Mouse (Mus musculus): Measurements from ENCODE around the gene Ccdc184. TPM values are rescaled to one million over a fixed set of nuclear protein-coding genes. Genes with fewer than 3 reads are reported as not detected.

Ccdc184 gene
- polyA plus RNA-seq, 1 experiment from 2014 or later, result 0.07 TPM

DNA sequence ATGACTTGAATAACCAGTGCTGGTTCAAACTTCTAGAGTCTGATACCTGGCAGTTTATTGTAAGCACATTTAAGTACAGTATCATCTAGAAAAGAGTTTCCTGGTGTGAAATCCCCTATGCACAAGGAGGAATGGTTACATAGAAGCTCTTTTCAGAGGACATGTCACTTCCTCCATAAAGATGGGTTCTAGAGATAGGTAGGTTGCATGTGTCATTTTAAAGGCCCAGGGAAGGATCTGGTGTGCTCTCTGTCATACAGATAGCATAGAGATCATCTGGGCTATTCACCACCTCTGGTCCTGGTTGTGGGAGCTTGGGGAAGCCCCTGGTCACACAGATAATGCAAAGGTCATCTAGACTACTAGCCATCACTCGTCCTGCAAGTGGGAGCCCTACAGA lies 9.7 kb upstream of the Ccdc184 start:
- DNase-seq (no peak), ATAC-seq (ENCODE audit: low read depth) (no peak)
- WGBS (ENCODE audit: insufficient replicate concordance), result 16% methylated on average over 1 of the region's 1 CpGs
- Histone ChIP-seq H3K27me3 (peaks cover 8% of the 10 kb centered on the region; the same call in 1 of the 2 replicates), H3K4me2 (no peak overlapping the region), H3K9me3 (replicated peaks) (no peaks in the 10 kb centered on the region), H3K27ac (no peak overlapping the region), H3K9ac (no peak overlapping the region), H3K4me3 (replicated peaks) (no peak overlapping the region), H3K4me1 (replicated peaks) (no peaks in the 10 kb centered on the region), H3K36me3 (no peaks in the 10 kb centered on the region)

DNA sequence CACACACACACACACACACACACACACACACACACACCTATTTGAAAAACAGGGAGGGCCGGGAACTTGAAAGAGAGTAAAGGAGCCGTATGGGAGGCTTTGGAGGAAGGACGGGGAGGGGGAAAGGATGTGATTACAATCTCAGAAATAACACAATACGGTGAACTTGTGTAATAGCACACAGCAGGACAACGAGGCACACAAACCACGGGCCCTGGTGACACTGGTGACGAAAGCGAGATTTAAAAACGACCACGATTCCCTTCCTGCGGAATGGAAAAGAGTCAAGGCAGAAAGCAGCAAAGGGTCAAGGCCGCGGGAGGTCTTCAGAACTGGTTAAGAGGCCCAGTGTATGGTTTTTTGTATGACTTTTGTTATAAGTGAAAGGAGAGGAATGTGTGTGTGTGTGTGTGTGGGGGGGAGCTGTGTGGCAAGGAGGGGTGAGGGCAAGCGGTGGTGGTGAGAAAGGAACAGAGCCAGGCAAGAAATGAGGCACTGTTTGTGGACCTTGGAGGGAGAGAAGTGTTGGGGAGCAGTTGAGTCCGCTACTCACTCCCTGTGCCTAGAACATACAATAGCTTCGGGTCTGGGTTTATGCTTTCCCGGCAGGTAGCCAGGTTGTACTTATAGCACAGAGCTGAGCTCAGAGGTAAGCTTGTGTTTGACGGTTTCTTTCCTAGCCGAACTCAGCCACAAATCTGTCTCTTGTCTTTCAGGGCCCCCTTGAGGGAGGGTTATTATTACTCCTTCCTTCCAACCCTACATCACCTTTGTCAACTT lies 5.7 kb upstream of the Ccdc184 start:
- H3K4me2 ChIP-seq, result no peak overlapping the region
- H3K9ac ChIP-seq, result no peak overlapping the region
- H3K4me1 ChIP-seq (replicated peaks), result no peaks in the 10 kb centered on the region
- no peak for ATAC-seq (ENCODE audit: low read depth)
- no peaks in the 10 kb centered on the region for H3K9me3 ChIP-seq (replicated peaks)
- 58% methylated on average over 19 of the region's 19 CpGs for WGBS (ENCODE audit: insufficient replicate concordance)
- H3K27ac ChIP-seq, result no peak overlapping the region
- no peaks in the 10 kb centered on the region for H3K36me3 ChIP-seq
- peaks cover 34% of the 10 kb centered on the region for H3K27me3 ChIP-seq
- no peak overlapping the region for H3K4me3 ChIP-seq (replicated peaks)
- DNase-seq, result no peak

DNA sequence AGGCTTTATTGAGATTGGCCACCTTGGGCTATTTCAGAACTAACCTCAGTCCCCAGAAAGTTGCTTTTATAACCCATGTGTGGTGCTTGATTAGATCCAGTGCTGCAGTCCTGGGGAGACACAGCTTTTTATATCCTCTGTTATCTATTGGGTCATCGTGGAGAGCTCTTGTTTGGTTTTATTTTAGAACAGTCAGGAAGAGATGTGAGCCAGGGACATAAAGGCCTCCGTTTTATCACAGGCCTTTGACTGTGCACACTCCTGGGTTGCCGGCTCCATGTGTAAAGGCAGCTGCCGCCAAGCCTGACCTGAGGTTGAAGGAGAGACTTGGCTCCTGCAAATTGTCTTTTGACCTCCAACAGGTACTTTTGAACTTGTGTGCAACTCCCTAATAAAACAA lies 4.4 kb upstream of the Ccdc184 start:
- no peak for ATAC-seq (ENCODE audit: low read depth)
- peaks cover 3% of the 10 kb centered on the region for H3K4me1 ChIP-seq (replicated peaks)
- no peak overlapping the region for H3K27ac ChIP-seq
- WGBS (ENCODE audit: insufficient replicate concordance), result 48% methylated on average over 4 of the region's 4 CpGs
- no peaks in the 10 kb centered on the region for H3K36me3 ChIP-seq
- no peaks in the 10 kb centered on the region for H3K9me3 ChIP-seq (replicated peaks)
- H3K4me2 ChIP-seq, result no peak overlapping the region
- no peak overlapping the region for H3K4me3 ChIP-seq (replicated peaks)
- no peak for DNase-seq
- peaks cover 48% of the 10 kb centered on the region for H3K27me3 ChIP-seq
- H3K9ac ChIP-seq, result no peak overlapping the region

DNA sequence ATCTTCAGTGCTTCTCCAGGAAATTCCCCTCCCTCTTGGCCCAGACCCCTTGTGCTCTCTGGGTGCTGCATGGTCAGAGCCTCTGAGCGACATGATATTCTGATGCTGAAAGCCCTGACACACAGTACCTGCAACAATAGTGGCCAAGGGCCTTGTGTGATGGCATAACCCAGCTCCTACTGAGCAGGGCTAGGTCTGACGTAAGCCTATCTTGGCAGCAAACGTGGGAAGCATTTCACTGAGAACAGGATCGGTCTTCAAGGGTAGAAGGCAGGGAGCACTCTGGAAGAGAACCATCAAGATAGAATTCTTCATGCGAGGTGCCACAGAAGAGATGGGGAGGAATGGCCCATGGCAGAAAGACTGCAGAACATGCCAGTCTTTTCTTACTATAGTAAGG lies 1.4 kb upstream of the Ccdc184 start, which contains the start of gene Asb8:
Gene Asb8 (minus strand): TSS at position 101 of the 400 bp plus-strand sequence.
- Histone ChIP-seq H3K36me3 (no peaks in the 10 kb centered on the region), H3K27me3 (peaks cover 73% of the 10 kb centered on the region)

DNA sequence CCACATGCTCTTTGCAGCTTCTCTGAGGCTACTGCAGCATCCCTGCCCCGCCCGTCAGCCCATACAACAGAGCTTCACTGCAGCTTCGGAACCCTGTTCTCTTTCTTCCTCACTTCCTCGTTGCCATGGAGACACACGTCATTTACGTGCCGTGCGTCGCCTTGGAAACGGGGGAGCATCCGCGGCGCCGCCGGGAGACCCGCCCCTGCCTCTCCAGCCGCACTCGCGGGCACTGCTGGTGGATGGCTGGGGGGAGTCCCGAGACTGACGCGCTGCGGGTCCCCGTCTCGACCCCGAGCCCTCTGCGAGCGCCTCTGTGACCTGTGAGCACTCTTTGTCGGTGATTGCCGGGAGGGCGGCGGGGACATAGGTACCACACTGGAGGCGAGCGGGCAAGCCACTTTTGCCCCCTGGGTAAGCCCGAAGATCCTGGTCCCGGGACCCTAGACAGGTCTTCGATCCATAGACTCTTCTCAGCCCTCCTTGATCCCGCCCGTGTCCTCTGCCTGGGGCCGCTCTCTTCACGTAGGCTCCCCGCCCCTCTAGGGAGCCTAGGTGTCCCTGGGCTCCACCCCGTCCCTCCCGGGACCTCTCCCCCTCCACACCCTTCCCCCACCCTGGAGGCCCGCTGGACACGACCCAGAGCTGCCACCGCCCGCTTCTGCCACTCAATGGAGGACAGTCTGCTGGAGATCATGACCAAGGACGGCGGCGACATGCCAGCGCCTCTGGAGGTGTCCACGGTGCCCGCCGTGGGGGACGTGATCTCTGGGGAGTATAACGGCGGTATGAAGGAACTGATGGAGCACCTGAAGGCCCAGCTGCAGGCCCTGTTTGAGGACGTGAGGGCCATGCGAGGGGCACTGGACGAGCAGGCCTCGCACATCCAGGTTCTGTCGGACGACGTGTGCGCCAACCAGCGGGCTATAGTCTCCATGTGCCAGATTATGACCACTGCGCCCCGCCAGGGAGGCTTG lies 975 bp downstream of the Ccdc184 start:
- peaks cover 88% of the 10 kb centered on the region for H3K27me3 ChIP-seq
- no peak overlapping the region for H3K27ac ChIP-seq
- H3K4me1 ChIP-seq (replicated peaks), result peaks cover 9% of the 10 kb centered on the region
- H3K9me3 ChIP-seq (replicated peaks), result no peaks in the 10 kb centered on the region
- WGBS (ENCODE audit: insufficient replicate concordance), result 4% methylated on average over 69 of the region's 69 CpGs
- DNase-seq (no peak), ATAC-seq (ENCODE audit: low read depth) (no peak)
- no peak overlapping the region for H3K9ac ChIP-seq
- peak overlapping the region; percentile 29 for H3K4me3 ChIP-seq (replicated peaks)
- H3K36me3 ChIP-seq, result no peaks in the 10 kb centered on the region
- peak overlapping the region; percentile 24 for H3K4me2 ChIP-seq

More for the DNA sequence above, 1.4 kb upstream of the Ccdc184 start, which contains the start of gene Asb8:
- Histone ChIP-seq H3K4me3 (replicated peaks) (no peak within 1 kb of the TSS), H3K27ac (no peak within 1 kb of the TSS), H3K9ac (no peak within 1 kb of the TSS), H3K4me2 (no peak within 1 kb of the TSS), H3K9me3 (replicated peaks) (no peaks in the 10 kb centered on the region), H3K4me1 (replicated peaks) (peaks cover 9% of the 10 kb centered on the region)
- ATAC-seq (ENCODE audit: low read depth) (no peak), DNase-seq (no peak)
- WGBS (ENCODE audit: insufficient replicate concordance), result 70% methylated on average over 5 of the region's 5 CpGs

DNA sequence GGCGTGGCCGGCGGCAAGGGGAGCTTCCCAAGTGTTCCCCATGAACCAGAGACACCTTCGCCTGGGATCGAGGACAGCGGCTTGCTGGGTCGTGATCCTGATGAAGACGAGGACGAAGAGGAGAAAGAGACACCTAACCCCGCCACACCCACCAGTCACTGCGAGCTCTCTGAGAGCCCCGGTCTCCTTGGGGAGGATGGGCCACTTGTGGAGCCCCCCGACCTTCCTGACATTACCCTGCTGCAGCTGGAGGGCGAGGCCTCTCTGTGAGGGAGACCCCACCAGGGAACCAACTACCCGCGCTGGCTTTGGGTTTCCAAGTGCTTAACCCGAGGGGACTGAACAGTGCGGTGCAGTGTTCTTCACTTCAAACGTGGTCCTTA lies 1.7 kb downstream of the Ccdc184 start:
- ATAC-seq (ENCODE audit: low read depth), result no peak

DNA sequence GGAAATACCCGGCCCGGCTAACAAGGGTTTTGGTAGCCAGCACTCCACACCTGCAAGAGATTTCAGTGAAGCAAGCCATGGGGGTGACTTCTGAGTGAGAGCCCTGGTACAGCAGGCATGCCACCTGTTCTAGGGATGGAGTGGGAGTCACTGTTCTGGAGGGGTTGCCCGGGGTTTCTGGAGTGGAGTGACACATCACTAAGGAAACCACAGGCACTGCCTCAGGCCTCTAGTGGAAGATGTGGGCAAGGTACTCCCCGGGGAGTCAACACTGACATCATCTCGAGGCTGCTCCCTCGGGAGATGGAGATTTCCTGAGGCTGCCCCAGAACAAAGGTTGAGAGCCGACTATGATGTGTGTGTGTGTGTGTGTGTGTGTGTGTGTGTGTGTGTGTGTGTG lies 3.4 kb downstream of the Ccdc184 start:
- no peak for DNase-seq
- WGBS (ENCODE audit: insufficient replicate concordance), result 17% methylated on average over 7 of the region's 7 CpGs

More for the DNA sequence above, 1.7 kb downstream of the Ccdc184 start:
- no peak overlapping the region for H3K4me2 ChIP-seq
- peaks cover 95% of the 10 kb centered on the region for H3K27me3 ChIP-seq
- H3K9ac ChIP-seq, result no peak overlapping the region
- no peak overlapping the region for H3K4me3 ChIP-seq (replicated peaks)
- H3K36me3 ChIP-seq, result no peaks in the 10 kb centered on the region
- H3K4me1 ChIP-seq (replicated peaks), result peaks cover 9% of the 10 kb centered on the region
- no peak overlapping the region for H3K27ac ChIP-seq
- WGBS (ENCODE audit: insufficient replicate concordance), result 6% methylated on average over 19 of the region's 19 CpGs
- no peak for DNase-seq
- H3K9me3 ChIP-seq (replicated peaks), result no peaks in the 10 kb centered on the region

DNA sequence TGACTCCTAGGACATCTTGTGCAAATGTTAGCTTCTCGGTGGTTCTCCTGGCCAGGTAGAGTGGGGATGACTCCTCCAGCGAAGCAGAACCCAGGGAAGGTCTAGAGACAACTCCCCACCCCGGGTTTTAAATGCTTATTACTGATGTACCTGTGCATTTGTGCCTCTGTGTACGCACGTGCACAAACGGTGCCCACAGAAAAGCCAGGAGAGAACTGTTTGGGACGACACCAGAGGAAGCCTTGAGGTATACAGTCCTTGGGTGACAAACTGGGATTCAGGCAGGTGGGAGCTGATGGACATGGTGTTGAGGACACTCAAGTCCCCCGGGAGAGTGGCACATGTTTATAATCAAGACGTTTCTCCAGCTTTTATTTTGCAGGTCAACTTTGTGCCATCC lies 4.0 kb downstream of the Ccdc184 start:
- DNase-seq, result no peak
- H3K27me3 ChIP-seq, result peaks cover 88% of the 10 kb centered on the region
- H3K4me3 ChIP-seq (replicated peaks), result no peak overlapping the region
- H3K27ac ChIP-seq, result no peak overlapping the region
- WGBS (ENCODE audit: insufficient replicate concordance), result 47% methylated on average over 9 of the region's 9 CpGs
- H3K9ac ChIP-seq, result no peak overlapping the region
- no peaks in the 10 kb centered on the region for H3K9me3 ChIP-seq (replicated peaks)
- H3K4me1 ChIP-seq (replicated peaks), result peaks cover 9% of the 10 kb centered on the region
- H3K4me2 ChIP-seq, result no peak overlapping the region
- ATAC-seq (ENCODE audit: low read depth), result no peak
- H3K36me3 ChIP-seq, result no peaks in the 10 kb centered on the region

More for the DNA sequence above, 3.4 kb downstream of the Ccdc184 start:
- Histone ChIP-seq H3K9me3 (replicated peaks) (no peaks in the 10 kb centered on the region), H3K36me3 (no peaks in the 10 kb centered on the region), H3K27me3 (peaks cover 89% of the 10 kb centered on the region), H3K27ac (no peak overlapping the region), H3K9ac (no peak overlapping the region), H3K4me3 (replicated peaks) (no peak overlapping the region), H3K4me1 (replicated peaks) (peaks cover 9% of the 10 kb centered on the region), H3K4me2 (no peak overlapping the region)
- no peak for ATAC-seq (ENCODE audit: low read depth)

DNA sequence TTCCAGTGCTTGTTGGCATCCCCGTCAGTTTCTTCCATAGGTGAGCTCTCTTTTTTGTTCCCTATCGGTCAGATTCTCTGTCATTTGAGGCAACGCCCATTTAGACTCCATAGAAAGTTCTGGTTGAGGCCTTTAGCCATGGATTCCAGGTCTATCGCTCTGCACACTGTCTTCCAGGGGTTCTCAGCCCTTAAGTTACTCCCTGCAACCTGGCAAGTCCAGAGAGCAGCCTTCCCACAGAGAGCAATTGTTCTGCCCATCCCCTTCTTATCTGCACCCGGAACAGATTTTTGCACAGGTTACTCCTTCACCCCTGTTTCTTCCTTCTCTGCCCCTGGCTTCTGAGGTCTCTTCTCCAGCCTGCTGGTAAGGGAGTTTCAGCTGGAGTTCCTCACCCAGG lies 5.2 kb downstream of the Ccdc184 start:
- Histone ChIP-seq H3K9ac (no peak overlapping the region), H3K27me3 (peaks cover 86% of the 10 kb centered on the region), H3K4me3 (replicated peaks) (no peak overlapping the region), H3K27ac (no peak overlapping the region), H3K9me3 (replicated peaks) (no peaks in the 10 kb centered on the region), H3K4me2 (no peak overlapping the region), H3K36me3 (no peaks in the 10 kb centered on the region), H3K4me1 (replicated peaks) (peaks cover 9% of the 10 kb centered on the region)
- 60% methylated on average over 5 of the region's 5 CpGs for WGBS (ENCODE audit: insufficient replicate concordance)
- ATAC-seq (ENCODE audit: low read depth) (no peak), DNase-seq (no peak)

DNA sequence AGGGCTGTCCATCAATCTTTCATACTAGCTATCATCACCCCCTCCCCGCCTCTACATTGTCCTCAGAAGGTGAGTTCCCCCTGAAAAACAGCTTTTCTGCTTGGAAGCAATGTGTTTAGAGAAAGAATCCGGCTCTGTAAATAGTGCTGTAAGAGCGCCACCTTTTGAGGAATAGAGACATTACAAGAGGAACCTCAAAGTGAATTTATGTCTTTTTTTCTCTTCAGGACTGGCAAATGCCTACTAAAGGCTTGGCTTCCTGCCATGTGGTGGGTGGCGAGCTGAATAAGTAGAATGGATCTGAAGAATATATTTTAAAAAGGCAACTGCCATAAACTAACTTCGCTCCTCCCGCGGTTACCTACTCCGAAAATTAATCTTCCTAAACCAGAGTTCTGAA lies 6.9 kb downstream of the Ccdc184 start:
- Histone ChIP-seq H3K4me3 (replicated peaks) (no peak overlapping the region), H3K9me3 (replicated peaks) (no peaks in the 10 kb centered on the region), H3K27ac (no peak overlapping the region), H3K4me1 (replicated peaks) (no peaks in the 10 kb centered on the region), H3K36me3 (no peaks in the 10 kb centered on the region), H3K4me2 (no peak overlapping the region), H3K9ac (no peak overlapping the region), H3K27me3 (peaks cover 74% of the 10 kb centered on the region)
- ATAC-seq (ENCODE audit: low read depth), result no peak
- no peak for DNase-seq
- 35% methylated on average over 8 of the region's 8 CpGs for WGBS (ENCODE audit: insufficient replicate concordance)

DNA sequence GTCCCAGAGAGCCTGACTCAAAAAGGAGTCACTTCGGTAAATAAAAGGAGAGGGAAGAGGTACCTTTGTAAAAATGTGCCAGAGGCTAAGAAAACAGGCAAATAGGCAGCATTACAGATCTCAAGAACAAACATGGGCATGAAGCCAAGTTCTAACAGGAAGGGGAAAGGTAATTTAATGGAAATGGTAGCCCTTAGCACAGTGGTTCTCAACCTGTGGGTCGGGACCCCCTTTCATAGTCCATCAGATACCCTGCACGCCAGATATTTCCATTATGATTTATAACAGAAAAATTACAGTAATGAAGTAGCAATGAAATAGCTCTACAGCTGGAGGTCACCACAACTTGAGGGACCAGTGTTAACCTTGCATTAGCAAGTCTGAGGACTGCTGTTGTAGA lies 10.4 kb downstream of the Ccdc184 start:
- ATAC-seq (ENCODE audit: low read depth) (no peak), DNase-seq (no peak)
- no peak overlapping the region for H3K4me3 ChIP-seq (replicated peaks)
- H3K9ac ChIP-seq, result no peak overlapping the region
- no peaks in the 10 kb centered on the region for H3K9me3 ChIP-seq (replicated peaks)
- no peak overlapping the region for H3K27ac ChIP-seq
- no peaks in the 10 kb centered on the region for H3K36me3 ChIP-seq
- WGBS (ENCODE audit: insufficient replicate concordance), result 47% methylated on average over 3 of the region's 3 CpGs
- peaks cover 13% of the 10 kb centered on the region for H3K4me1 ChIP-seq (replicated peaks)
- H3K27me3 ChIP-seq, result peaks cover 55% of the 10 kb centered on the region
- H3K4me2 ChIP-seq, result no peak overlapping the region

All from liver, embryonic 13.5 days (tissue).